Mouse (Mus musculus) liver, embryonic 16.5 days (tissue): ENCODE measurements around the gene Apbb2. TPM values are rescaled to one million over a fixed set of nuclear protein-coding genes. Genes with fewer than 3 reads are reported as not detected.

Experiments
- ATAC-seq: fragments of 200-750 bp; cut with Nextera tagmentation; 2 replicates; pipeline ENCODE4 v1.8.0; 2017; ENCODE audit warnings: low read depth, mild to moderate bottlenecking, moderate number of reproducible peaks, moderate library complexity
- H3K27ac ChIP-seq: fragments of 300-500 bp; sonication (generic); 2 replicates; pipeline ENCODE4 v1.5.1; 2014; ENCODE audit warnings: mild to moderate bottlenecking, low read length
- H3K27me3 ChIP-seq: fragments of 300-500 bp; sonication (generic); 2 replicates; pipeline ENCODE4 v1.6.1; 2014; ENCODE audit warnings: low read depth, low read length, mixed read lengths; ENCODE audit not compliant: control insufficient read depth, insufficient read depth
- H3K36me3 ChIP-seq: fragments of 300-500 bp; sonication (generic); 2 replicates; pipeline ENCODE4 v1.6.1; 2014; ENCODE audit warnings: mild to moderate bottlenecking; ENCODE audit not compliant: control insufficient read depth, insufficient read depth
- H3K4me1 ChIP-seq: fragments of 300-500 bp; sonication (generic); 2 replicates; pipeline ENCODE4 v1.6.1; 2014; ENCODE audit warnings: low read depth, low read length, mixed read lengths; ENCODE audit not compliant: control insufficient read depth
- H3K4me2 ChIP-seq: fragments of 300-500 bp; sonication (generic); 2 replicates; pipeline ENCODE4 v1.6.1; 2014; ENCODE audit warnings: low read depth, low read length, mixed read lengths
- H3K4me3 ChIP-seq: fragments of 300-500 bp; sonication (generic); 2 replicates; pipeline ENCODE4 v1.5.1; 2014; ENCODE audit warnings: low read depth, mild to moderate bottlenecking, low read length
- H3K9ac ChIP-seq: fragments of 300-500 bp; sonication (generic); 2 replicates; pipeline ENCODE4 v1.6.1; 2014; ENCODE audit warnings: low read depth, low read length
- H3K9me3 ChIP-seq: fragments of 300-500 bp; sonication (generic); replicated peaks from 2 replicates; pipeline ENCODE4 v1.6.1; 2016; ENCODE audit warnings: low read length; ENCODE audit not compliant: control insufficient read depth
- WGBS: fragments of 180-500 bp; shearing (Covaris S2); extraction: QIAGEN DNeasy Blood & Tissue Kit; methylation state at CpG from one replicate; pipeline ENCODE4 v1.1.7; 2014; ENCODE audit not compliant: insufficient replicate concordance; 5-methylcytosine and 5-hydroxymethylcytosine counted together
- polyA plus RNA-seq: library from polyadenylated mRNA; unstranded; fragments of >200 nt; fragmentation: Nextera tagmentation; extraction: Ambion mirVana; gene quantifications from 2 replicates; pipeline ENCODE4 v1.2.1, GENCODE M21; 2015

Gene Apbb2
- polyA plus RNA-seq, 1 experiment from 2014 or later: 5.6 TPM

GRCm38 (mm10) chr5:66513412-66513811, 105.2 kb downstream of the Apbb2 start:
- H3K27me3 ChIP-seq: no peaks in the 10 kb centered on the region
- no peaks in the 10 kb centered on the region for H3K36me3 ChIP-seq
- no peak overlapping the region for H3K27ac ChIP-seq
- no peak for ATAC-seq
- H3K9me3 ChIP-seq: no peaks in the 10 kb centered on the region
- H3K4me2 ChIP-seq: no peak overlapping the region
- H3K4me1 ChIP-seq: no peaks in the 10 kb centered on the region
- H3K9ac ChIP-seq: no peak overlapping the region
- H3K4me3 ChIP-seq: no peak overlapping the region

- H3K9ac ChIP-seq: no peak overlapping the region
- no peak overlapping the region for H3K4me2 ChIP-seq
- no peaks in the 10 kb centered on the region for H3K36me3 ChIP-seq
- H3K27me3 ChIP-seq: no peaks in the 10 kb centered on the region
- H3K4me1 ChIP-seq: no peaks in the 10 kb centered on the region
- H3K27ac ChIP-seq: no peak overlapping the region
- WGBS: 69% methylated on average over 7 of the region's 7 CpGs
- no peak for ATAC-seq
- no peak overlapping the region for H3K4me3 ChIP-seq
- H3K9me3 ChIP-seq: no peaks in the 10 kb centered on the region
Observed at GRCm38 (mm10) chr5:66512519-66512918, 106.1 kb downstream of the Apbb2 start.

- Histone ChIP-seq H3K27ac (no peak overlapping the region), H3K4me1 (no peaks in the 10 kb centered on the region), H3K27me3 (no peaks in the 10 kb centered on the region), H3K9me3 (no peaks in the 10 kb centered on the region), H3K4me3 (no peak overlapping the region), H3K36me3 (no peaks in the 10 kb centered on the region), H3K4me2 (no peak overlapping the region), H3K9ac (no peak overlapping the region)
- ATAC-seq: no peak
- 31% methylated on average over 7 of the region's 7 CpGs for WGBS
Observed at GRCm38 (mm10) chr5:66510716-66511115, 107.9 kb downstream of the Apbb2 start.

GRCm38 (mm10) chr5:66509151-66509550, 109.4 kb downstream of the Apbb2 start:
- Histone ChIP-seq H3K4me1 (no peaks in the 10 kb centered on the region; the same call in 1 of the 2 replicates), H3K4me3 (no peak overlapping the region), H3K27me3 (no peaks in the 10 kb centered on the region), H3K4me2 (no peak overlapping the region), H3K27ac (no peak overlapping the region), H3K9ac (no peak overlapping the region), H3K9me3 (no peaks in the 10 kb centered on the region), H3K36me3 (no peaks in the 10 kb centered on the region)
- WGBS: 61% methylated on average over 5 of the region's 5 CpGs
- no peak for ATAC-seq

GRCm38 (mm10) chr5:66505578-66505977, 113.0 kb downstream of the Apbb2 start:
- peak; percentile 59; the same call in 1 of the 2 replicates for ATAC-seq
- Histone ChIP-seq H3K9me3 (no peaks in the 10 kb centered on the region), H3K4me3 (no peak overlapping the region), H3K27me3 (no peaks in the 10 kb centered on the region), H3K9ac (no peak overlapping the region), H3K4me1 (no peaks in the 10 kb centered on the region; the same call in 1 of the 2 replicates), H3K36me3 (no peaks in the 10 kb centered on the region), H3K4me2 (no peak overlapping the region), H3K27ac (no peak overlapping the region)
- WGBS: 50% methylated on average over 3 of the region's 3 CpGs

GRCm38 (mm10) chr5:66505071-66505470, 113.5 kb downstream of the Apbb2 start:
- no peaks in the 10 kb centered on the region for H3K27me3 ChIP-seq
- 42% methylated on average over 1 of the region's 1 CpGs for WGBS
- no peak for ATAC-seq
- H3K4me2 ChIP-seq: no peak overlapping the region
- no peak overlapping the region for H3K4me3 ChIP-seq
- no peak overlapping the region for H3K9ac ChIP-seq
- no peaks in the 10 kb centered on the region; the same call in 1 of the 2 replicates for H3K4me1 ChIP-seq
- no peaks in the 10 kb centered on the region for H3K36me3 ChIP-seq
- H3K27ac ChIP-seq: no peak overlapping the region
- H3K9me3 ChIP-seq: no peaks in the 10 kb centered on the region

- no peak overlapping the region for H3K4me3 ChIP-seq
- WGBS: 59% methylated on average over 6 of the region's 6 CpGs
- ATAC-seq: no peak
- H3K9me3 ChIP-seq: no peaks in the 10 kb centered on the region
- H3K9ac ChIP-seq: no peak overlapping the region
- 0 out of 2 replicates have a peak overlapping the region, but pooled peaks have one; percentile 4 for H3K27ac ChIP-seq
- no peak overlapping the region for H3K4me2 ChIP-seq
- H3K4me1 ChIP-seq: no peaks in the 10 kb centered on the region; the same call in 1 of the 2 replicates
- no peaks in the 10 kb centered on the region for H3K36me3 ChIP-seq
- no peaks in the 10 kb centered on the region for H3K27me3 ChIP-seq
Observed at GRCm38 (mm10) chr5:66504434-66504747, 114.2 kb downstream of the Apbb2 start.

GRCm38 (mm10) chr5:66503557-66504433, 114.8 kb downstream of the Apbb2 start:
- H3K27me3 ChIP-seq: no peaks in the 10 kb centered on the region
- 0 out of 2 replicates have a peak overlapping the region, but pooled peaks have one; percentile 4 for H3K27ac ChIP-seq
- no peaks in the 10 kb centered on the region for H3K36me3 ChIP-seq
- no peaks in the 10 kb centered on the region for H3K9me3 ChIP-seq
- no peak overlapping the region for H3K9ac ChIP-seq
- H3K4me3 ChIP-seq: no peak overlapping the region
- ATAC-seq: peak; percentile 71
- H3K4me2 ChIP-seq: no peak overlapping the region
- no peaks in the 10 kb centered on the region; the same call in 1 of the 2 replicates for H3K4me1 ChIP-seq
- WGBS: 37% methylated on average over 17 of the region's 17 CpGs

GRCm38 (mm10) chr5:66503033-66503432, 115.6 kb downstream of the Apbb2 start:
- Histone ChIP-seq H3K9ac (no peak overlapping the region), H3K4me1 (no peaks in the 10 kb centered on the region; the same call in 1 of the 2 replicates), H3K36me3 (no peaks in the 10 kb centered on the region), H3K27ac (no peak overlapping the region), H3K27me3 (no peaks in the 10 kb centered on the region), H3K4me3 (no peak overlapping the region), H3K9me3 (no peaks in the 10 kb centered on the region), H3K4me2 (no peak overlapping the region)
- WGBS: 52% methylated on average over 1 of the region's 1 CpGs
- no peak for ATAC-seq
